Mouse (Mus musculus) neutrophil, adult 5-6 weeks (primary cell): Measurements from ENCODE around the gene Cst11. TPM values are rescaled to one million over a fixed set of nuclear protein-coding genes. Genes with fewer than 3 reads are reported as not detected.

Experiments
- total RNA-seq: library from RNA; stranded (forward); fragments of 200-1000 nt; gene quantifications from 2 replicates; pipeline ENCODE4 v1.2.3, GENCODE M21; 2017

Gene Cst11
- total RNA-seq, 1 experiment from 2014 or later: not detected

Other genes with a start within 250 kb of the Cst11 start
- 15.1 and 22.9 TPM in 2 replicates for gene Nxt1, start 98.9 kb downstream of the Cst11 start, total RNA-seq
- 14.7 and 18.4 TPM in 2 replicates for gene Gzf1, start 90.5 kb downstream of the Cst11 start, total RNA-seq
- 0.12 and 0.25 TPM in 2 replicates for gene Napb, start 39.0 kb downstream of the Cst11 start, total RNA-seq
- not detected in 2 replicates for gene Cstl1, start 21.1 kb downstream of the Cst11 start, total RNA-seq
- not detected in 2 replicates for gene 8030411F24Rik, start 10.5 kb upstream of the Cst11 start, total RNA-seq
- gene Cst12, start 17.9 kb upstream of the Cst11 start, total RNA-seq: not detected in 2 replicates
- not detected in 2 replicates for gene Cst8, start 27.3 kb upstream of the Cst11 start, total RNA-seq
- gene Cst13, start 48.6 kb upstream of the Cst11 start, total RNA-seq: not detected in 2 replicates
- gene Cst9, start 63.6 kb upstream of the Cst11 start, total RNA-seq: not detected in 2 replicates
- gene 9230104L09Rik, start 93.5 kb upstream of the Cst11 start, total RNA-seq: not detected in 2 replicates
- 355 and 365 TPM in 2 replicates for gene Cst3, start 104.2 kb upstream of the Cst11 start, total RNA-seq
- gene Gm1330, start 231.8 kb upstream of the Cst11 start, total RNA-seq: not detected in 2 replicates
- not detected in 2 replicates for gene Gm10750, start 245.7 kb upstream of the Cst11 start, total RNA-seq